Mouse (Mus musculus) midbrain, embryonic 12.5 days (tissue): ENCODE measurements around the gene Ccdc13. TPM values are rescaled to one million over a fixed set of nuclear protein-coding genes. Genes with fewer than 3 reads are reported as not detected.

Source experiments
- ATAC-seq: fragments of 200-750 bp; cut with Nextera tagmentation; 2 replicates; pipeline ENCODE4 v1.8.0; 2017; ENCODE audit warnings: low read depth, moderate TSS enrichment, moderate library complexity; ENCODE audit not compliant: low FRiP score
- H3K27ac ChIP-seq: fragments of 300-500 bp; sonication (generic); replicated peaks from 2 replicates; pipeline ENCODE4 v1.5.1; 2016; ENCODE audit warnings: mild to moderate bottlenecking
- H3K27me3 ChIP-seq: fragments of 300-500 bp; sonication (generic); 2 replicates; pipeline ENCODE4 v1.6.1; 2016; ENCODE audit warnings: mild to moderate bottlenecking
- H3K36me3 ChIP-seq: fragments of 300-500 bp; sonication (generic); 2 replicates; pipeline ENCODE4 v1.6.1; 2016
- H3K4me1 ChIP-seq: fragments of 300-500 bp; sonication (generic); 2 replicates; pipeline ENCODE4 v1.6.1; 2016
- H3K4me2 ChIP-seq: fragments of 300-500 bp; sonication (generic); replicated peaks from 2 replicates; pipeline ENCODE4 v1.6.1; 2016; ENCODE audit warnings: mild to moderate bottlenecking, moderate library complexity
- H3K4me3 ChIP-seq: fragments of 300-500 bp; sonication (generic); 2 replicates; pipeline ENCODE4 v1.5.1; 2016; ENCODE audit warnings: mild to moderate bottlenecking
- H3K9ac ChIP-seq: fragments of 300-500 bp; sonication (generic); replicated peaks from 2 replicates; pipeline ENCODE4 v1.6.1; 2016; ENCODE audit warnings: mild to moderate bottlenecking, moderate library complexity
- H3K9me3 ChIP-seq: fragments of 300-500 bp; sonication (generic); 2 replicates; pipeline ENCODE4 v1.6.1; 2016; ENCODE audit warnings: mild to moderate bottlenecking
- WGBS: fragments of 180-500 bp; shearing (Covaris S2); methylation state at CpG from one replicate; pipeline ENCODE4 v1.1.7; 2016; 5-methylcytosine and 5-hydroxymethylcytosine counted together
- polyA plus RNA-seq: library from polyadenylated mRNA; unstranded; fragments of >200 nt; fragmentation: Nextera tagmentation; extraction: Ambion mirVana; gene quantifications from 2 replicates; pipeline ENCODE4 v1.2.1, GENCODE M21; 2016

The Ccdc13 gene
- polyA plus RNA-seq, 1 experiment from 2014 or later: 3.2 TPM

DNA sequence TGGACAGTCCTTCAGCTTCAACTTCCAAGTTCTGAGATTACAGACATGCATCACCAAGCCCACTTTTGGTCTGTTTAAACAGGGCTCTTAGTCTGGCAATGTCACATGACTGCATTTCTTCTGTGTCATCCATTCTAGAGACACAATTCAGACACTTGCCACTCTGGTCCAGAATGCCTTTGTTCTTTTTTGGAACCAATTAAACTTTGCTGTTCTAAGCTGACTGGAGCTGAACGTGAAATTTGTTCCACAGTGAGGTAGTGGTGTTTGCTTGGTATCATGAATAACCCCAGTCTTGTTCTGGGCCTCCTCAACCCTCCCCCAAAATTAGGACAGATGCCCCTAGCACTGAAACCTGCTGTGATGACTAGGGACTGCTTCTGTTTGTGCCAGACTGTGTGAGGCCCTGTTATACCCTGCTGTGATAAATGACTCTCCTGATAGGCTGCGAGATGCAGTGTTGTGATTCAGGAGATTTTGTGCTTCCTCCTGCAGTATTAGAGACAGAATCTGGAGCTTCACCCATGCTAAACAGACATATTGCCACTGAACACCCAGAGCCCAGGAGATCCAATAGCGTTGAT is 26.3 kb upstream of the Ccdc13 start:
- ATAC-seq: no peak

DNA sequence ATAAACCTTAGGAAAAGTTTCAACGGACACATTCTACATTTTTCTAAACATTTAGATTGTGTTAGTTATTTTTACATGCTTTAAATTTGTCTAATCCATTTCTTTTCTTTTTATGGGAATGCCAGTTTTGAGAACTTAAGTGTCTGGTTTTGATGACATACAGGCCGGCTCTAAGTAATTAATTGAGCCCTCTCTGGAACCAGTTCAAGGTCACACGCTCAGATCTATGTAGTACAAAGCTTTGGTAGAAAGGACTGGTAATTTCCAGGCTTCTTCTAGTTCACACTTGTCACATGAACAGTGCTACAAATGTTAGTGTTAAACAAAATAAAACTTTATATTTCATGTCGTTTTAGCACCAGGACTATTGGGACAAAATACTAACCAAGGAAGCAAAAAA is 25.6 kb upstream of the Ccdc13 start:
- H3K9me3 ChIP-seq: no peaks in the 10 kb centered on the region
- 76% methylated on average over 4 of the region's 4 CpGs for WGBS
- H3K4me3 ChIP-seq: no peak overlapping the region
- H3K36me3 ChIP-seq: no peaks in the 10 kb centered on the region
- H3K4me2 ChIP-seq: no peak overlapping the region
- 0 out of 2 replicates have a peak, but pooled peaks cover 3% of the 10 kb centered on the region for H3K4me1 ChIP-seq
- H3K27me3 ChIP-seq: no peaks in the 10 kb centered on the region; the same call in 1 of the 2 replicates
- no peak overlapping the region for H3K9ac ChIP-seq
- no peak overlapping the region for H3K27ac ChIP-seq
- no peak for ATAC-seq

More for the DNA sequence above, 26.3 kb upstream of the Ccdc13 start:
- no peaks in the 10 kb centered on the region for H3K36me3 ChIP-seq
- no peak overlapping the region for H3K27ac ChIP-seq
- no peak overlapping the region for H3K4me2 ChIP-seq
- no peaks in the 10 kb centered on the region; the same call in 1 of the 2 replicates for H3K27me3 ChIP-seq
- no peaks in the 10 kb centered on the region for H3K9me3 ChIP-seq
- no peak overlapping the region for H3K9ac ChIP-seq
- no peak overlapping the region for H3K4me3 ChIP-seq
- WGBS: 55% methylated on average over 3 of the region's 3 CpGs
- H3K4me1 ChIP-seq: 0 out of 2 replicates have a peak, but pooled peaks cover 6% of the 10 kb centered on the region

DNA sequence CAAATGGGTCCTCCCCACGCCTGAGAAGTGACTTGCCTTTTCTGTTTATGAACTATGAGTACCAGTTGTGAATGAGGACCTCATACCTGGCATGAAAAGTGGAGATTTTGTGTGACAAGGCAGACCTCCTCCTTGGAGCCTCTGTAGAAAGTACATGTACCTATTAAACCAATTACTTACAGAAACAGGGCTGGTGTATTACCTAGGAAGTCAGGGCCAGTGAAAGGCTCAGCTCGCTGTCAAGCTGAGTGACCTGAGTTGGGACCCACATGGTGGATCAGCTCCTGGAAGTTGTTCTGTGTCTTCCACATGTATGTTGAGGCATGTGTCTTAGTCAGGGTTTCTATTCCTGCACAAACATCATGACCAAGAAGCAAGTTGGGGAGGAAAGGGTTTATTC is 21.7 kb upstream of the Ccdc13 start:
- no peak overlapping the region for H3K4me3 ChIP-seq
- no peak for ATAC-seq
- no peak overlapping the region for H3K4me2 ChIP-seq
- no peaks in the 10 kb centered on the region for H3K27me3 ChIP-seq
- no peak overlapping the region for H3K27ac ChIP-seq
- no peaks in the 10 kb centered on the region for H3K36me3 ChIP-seq
- H3K9ac ChIP-seq: no peak overlapping the region
- no peaks in the 10 kb centered on the region for H3K9me3 ChIP-seq
- WGBS: 87% methylated on average over 2 of the region's 2 CpGs
- peaks cover 9% of the 10 kb centered on the region for H3K4me1 ChIP-seq

DNA sequence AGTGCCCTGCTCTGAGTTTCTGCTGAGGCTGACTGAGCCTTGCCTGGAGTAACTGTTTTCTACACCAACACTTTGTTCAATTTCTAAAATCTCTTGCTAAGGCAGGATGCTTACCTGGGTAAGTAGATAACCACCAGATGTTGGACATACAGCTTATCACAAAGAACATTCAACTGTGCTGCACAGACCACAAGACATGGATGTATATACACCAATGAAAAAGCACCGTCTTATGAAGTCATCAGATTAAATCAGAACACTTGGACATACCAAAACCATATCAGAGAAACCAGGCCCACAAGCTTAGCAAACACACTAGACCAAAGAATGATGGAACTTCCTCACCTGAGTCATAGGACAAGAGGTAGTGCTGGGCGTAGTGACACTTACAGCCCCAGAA is 20.1 kb upstream of the Ccdc13 start:
- 95% methylated on average over 2 of the region's 2 CpGs for WGBS
- Histone ChIP-seq H3K9ac (no peak overlapping the region), H3K4me3 (no peak overlapping the region), H3K9me3 (no peaks in the 10 kb centered on the region), H3K27ac (no peak overlapping the region), H3K4me1 (peaks cover 9% of the 10 kb centered on the region), H3K36me3 (no peaks in the 10 kb centered on the region), H3K4me2 (no peak overlapping the region), H3K27me3 (no peaks in the 10 kb centered on the region)
- no peak for ATAC-seq

DNA sequence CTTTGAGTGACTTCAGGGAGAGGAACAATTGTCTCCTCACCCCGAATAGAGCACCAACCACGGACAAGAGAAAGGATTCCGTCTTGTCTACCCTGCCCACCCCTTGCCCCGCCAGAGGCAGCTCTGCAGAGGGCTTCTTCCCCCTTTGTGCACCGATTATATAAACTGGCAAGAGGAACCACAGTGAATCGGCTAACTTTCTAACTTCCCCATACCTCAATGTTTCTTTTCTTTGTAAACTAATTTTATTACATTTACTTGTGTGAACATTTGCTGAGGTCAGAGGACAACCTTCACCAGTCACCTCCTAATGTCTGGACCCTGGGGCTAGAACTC is 18.9 kb upstream of the Ccdc13 start, which contains the start of gene Higd1a:
Gene Higd1a, minus strand, starts transcription at position 210 of the 336 bp plus-strand sequence.
- 15% methylated on average over 6 of the region's 6 CpGs for WGBS
- no peak for ATAC-seq

DNA sequence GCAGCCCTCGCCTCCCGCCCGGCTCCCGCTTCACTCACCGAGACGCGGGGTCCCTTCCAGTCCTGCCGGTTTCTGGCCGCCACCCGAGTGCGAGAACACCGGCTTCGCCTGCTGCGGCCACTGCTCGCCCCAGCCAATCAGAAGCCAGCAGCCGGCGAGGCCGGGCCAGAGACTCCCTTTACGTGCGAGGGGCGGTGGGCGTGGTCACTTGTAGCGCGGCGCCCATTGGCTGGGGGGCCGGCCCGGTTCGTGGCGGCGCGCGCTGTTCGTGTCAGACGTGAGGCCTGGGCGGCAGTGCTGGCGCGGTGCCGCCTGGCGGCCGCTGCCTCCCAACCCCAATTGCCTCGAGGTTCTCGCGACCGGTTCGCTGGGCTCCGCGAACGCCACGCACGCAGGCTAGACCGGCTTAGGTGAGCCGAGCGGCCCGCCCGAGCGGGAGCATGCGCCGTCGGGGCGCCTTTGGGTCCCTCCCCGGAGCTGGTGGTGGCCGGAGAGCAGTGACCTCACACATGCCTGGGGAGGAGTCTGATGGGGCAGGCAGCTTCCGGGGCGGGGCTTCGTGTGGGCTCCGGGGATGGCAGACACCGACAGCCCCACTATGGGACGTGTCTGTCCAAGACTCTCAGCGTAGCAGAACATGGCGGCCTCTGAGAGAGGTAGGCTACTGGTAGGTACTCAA is 18.4 kb upstream of the Ccdc13 start:
- H3K9me3 ChIP-seq: no peaks in the 10 kb centered on the region
- H3K4me3 ChIP-seq: peak overlapping the region; percentile 84
- H3K27ac ChIP-seq: peak overlapping the region; percentile 96
- WGBS: 1% methylated on average over 70 of the region's 70 CpGs
- ATAC-seq: peak; percentile 98
- peak overlapping the region; percentile 82 for H3K9ac ChIP-seq
- peak overlapping the region; percentile 71 for H3K4me2 ChIP-seq
- no peaks in the 10 kb centered on the region for H3K36me3 ChIP-seq
- H3K27me3 ChIP-seq: no peaks in the 10 kb centered on the region
- peaks cover 9% of the 10 kb centered on the region for H3K4me1 ChIP-seq

More for the DNA sequence above, 18.9 kb upstream of the Ccdc13 start, which contains the start of gene Higd1a:
- Histone ChIP-seq H3K9ac (peak within 1 kb of the TSS; percentile 82), H3K27ac (peak within 1 kb of the TSS; percentile 96), H3K27me3 (no peaks in the 10 kb centered on the region), H3K9me3 (no peaks in the 10 kb centered on the region), H3K36me3 (no peaks in the 10 kb centered on the region), H3K4me3 (peak within 1 kb of the TSS; percentile 84), H3K4me2 (peak within 1 kb of the TSS; percentile 71), H3K4me1 (peaks cover 9% of the 10 kb centered on the region)

DNA sequence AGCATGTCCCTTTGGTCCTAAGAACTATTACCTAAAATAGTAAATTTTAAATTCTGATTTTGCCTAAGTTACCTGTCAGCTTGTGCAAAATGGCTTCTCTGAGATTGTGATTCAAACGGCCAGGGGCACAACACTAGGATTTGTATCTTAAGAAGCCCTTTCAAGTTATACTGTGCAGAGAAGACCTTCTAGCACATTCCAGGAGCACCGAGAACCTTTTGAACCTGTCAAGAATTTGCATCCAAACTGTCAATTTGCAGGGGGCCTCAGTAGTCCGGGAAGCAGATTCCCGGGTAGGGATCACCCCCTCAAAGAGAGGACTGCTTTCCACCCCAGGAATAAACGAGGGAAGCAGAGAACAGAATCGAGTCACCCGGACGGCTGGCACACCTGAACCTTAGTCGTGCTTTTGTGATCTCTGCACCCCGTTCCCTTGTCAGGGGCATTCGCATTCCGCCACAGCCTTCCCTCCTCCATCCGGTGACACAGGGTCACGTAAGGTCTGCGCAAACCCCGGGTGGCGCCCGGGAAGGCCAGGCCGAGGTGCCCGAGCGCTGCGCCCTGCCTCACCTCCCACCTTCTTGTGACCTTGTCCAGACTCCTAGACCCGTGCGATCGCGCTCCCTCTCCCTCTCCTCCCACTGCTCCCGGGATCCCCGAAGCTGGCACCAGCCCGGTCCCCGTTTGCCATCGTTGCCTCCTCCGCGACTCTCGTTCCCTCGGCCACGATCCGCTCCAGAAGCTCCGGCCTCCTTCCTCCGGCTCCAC is 17.6 kb upstream of the Ccdc13 start:
- Histone ChIP-seq H3K27ac (peak overlapping the region; percentile 96), H3K27me3 (no peaks in the 10 kb centered on the region), H3K4me1 (peaks cover 9% of the 10 kb centered on the region), H3K4me3 (peak overlapping the region; percentile 84), H3K9ac (peak overlapping the region; percentile 82), H3K9me3 (no peaks in the 10 kb centered on the region), H3K4me2 (peak overlapping the region; percentile 71), H3K36me3 (peaks cover 5% of the 10 kb centered on the region; the same call in 1 of the 2 replicates)
- 1% methylated on average over 39 of the region's 39 CpGs for WGBS
- no peak; the same call in 1 of the 2 replicates for ATAC-seq

DNA sequence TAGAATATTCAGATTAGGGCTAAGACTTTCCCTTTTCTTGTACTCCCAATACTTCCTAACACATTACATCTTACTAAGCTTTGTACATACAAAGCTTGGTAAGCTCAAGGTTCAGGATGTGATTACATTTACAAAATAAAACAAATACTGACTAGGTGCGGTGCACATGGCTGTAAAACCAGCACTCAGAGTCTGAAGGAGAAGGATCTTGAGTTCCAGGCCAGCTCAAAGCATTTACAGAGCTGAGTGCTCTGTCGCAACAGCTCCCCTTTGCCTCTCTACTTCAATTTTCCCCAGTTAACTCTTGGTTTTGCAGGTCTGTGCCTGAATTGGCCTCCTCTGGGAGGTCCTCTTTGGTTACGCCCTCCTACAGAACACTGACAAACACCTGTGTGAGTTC is 15.0 kb upstream of the Ccdc13 start:
- Histone ChIP-seq H3K4me3 (no peak overlapping the region), H3K4me1 (peaks cover 9% of the 10 kb centered on the region), H3K4me2 (no peak overlapping the region), H3K36me3 (peaks cover 28% of the 10 kb centered on the region), H3K9ac (no peak overlapping the region), H3K9me3 (no peaks in the 10 kb centered on the region), H3K27ac (no peak overlapping the region), H3K27me3 (no peaks in the 10 kb centered on the region)
- ATAC-seq: no peak
- 97% methylated on average over 3 of the region's 3 CpGs for WGBS

DNA sequence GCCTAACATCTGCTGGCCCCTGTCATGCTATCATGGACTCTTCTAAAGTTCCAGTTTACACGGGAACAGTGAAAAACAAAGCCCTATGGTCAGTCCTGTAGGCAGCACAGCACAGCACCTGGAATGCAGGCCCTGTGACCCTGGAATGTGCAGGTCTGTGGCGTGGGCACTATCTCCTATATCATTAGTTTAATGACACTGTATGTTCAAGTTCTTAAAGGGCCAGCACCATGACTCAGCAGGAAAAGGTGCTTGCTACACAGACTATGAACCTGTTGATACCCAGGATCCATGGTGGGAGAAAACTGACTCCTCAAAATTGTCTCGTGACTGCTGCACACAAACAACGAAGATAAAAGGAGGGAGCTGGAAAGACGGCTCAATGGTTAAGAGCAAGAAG is 8.6 kb upstream of the Ccdc13 start:
- H3K4me1 ChIP-seq: no peaks in the 10 kb centered on the region
- no peaks in the 10 kb centered on the region for H3K9me3 ChIP-seq
- WGBS: 89% methylated on average over 5 of the region's 5 CpGs
- ATAC-seq: no peak
- H3K9ac ChIP-seq: no peak overlapping the region
- H3K4me2 ChIP-seq: no peak overlapping the region
- no peak overlapping the region for H3K27ac ChIP-seq
- H3K27me3 ChIP-seq: no peaks in the 10 kb centered on the region
- H3K4me3 ChIP-seq: no peak overlapping the region
- H3K36me3 ChIP-seq: peaks cover 46% of the 10 kb centered on the region

DNA sequence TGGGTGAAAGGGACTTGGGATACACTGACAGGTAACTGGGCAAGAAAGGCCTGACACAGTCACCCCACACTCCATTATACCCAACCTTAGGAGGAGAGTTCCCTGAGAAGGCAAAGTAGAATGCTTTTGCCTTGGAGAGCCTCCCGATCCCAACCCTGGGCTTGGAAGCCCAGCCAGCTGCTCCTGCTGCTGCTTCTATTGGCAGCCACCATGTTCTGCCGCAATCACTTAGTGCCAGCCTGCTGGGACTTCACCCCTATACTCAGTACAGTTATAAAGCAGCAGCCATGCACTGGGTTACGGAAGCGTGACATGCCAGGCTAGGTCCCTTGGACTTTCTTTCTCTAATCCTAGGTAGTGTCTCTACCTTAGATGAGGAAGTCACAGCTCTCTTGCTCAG is 7.9 kb upstream of the Ccdc13 start:
- H3K27ac ChIP-seq: no peak overlapping the region
- H3K9me3 ChIP-seq: no peaks in the 10 kb centered on the region
- no peaks in the 10 kb centered on the region for H3K27me3 ChIP-seq
- no peak overlapping the region for H3K4me3 ChIP-seq
- ATAC-seq: no peak
- no peak overlapping the region for H3K4me2 ChIP-seq
- H3K4me1 ChIP-seq: no peaks in the 10 kb centered on the region
- H3K9ac ChIP-seq: no peak overlapping the region
- 97% methylated on average over 4 of the region's 4 CpGs for WGBS
- H3K36me3 ChIP-seq: peaks cover 44% of the 10 kb centered on the region

DNA sequence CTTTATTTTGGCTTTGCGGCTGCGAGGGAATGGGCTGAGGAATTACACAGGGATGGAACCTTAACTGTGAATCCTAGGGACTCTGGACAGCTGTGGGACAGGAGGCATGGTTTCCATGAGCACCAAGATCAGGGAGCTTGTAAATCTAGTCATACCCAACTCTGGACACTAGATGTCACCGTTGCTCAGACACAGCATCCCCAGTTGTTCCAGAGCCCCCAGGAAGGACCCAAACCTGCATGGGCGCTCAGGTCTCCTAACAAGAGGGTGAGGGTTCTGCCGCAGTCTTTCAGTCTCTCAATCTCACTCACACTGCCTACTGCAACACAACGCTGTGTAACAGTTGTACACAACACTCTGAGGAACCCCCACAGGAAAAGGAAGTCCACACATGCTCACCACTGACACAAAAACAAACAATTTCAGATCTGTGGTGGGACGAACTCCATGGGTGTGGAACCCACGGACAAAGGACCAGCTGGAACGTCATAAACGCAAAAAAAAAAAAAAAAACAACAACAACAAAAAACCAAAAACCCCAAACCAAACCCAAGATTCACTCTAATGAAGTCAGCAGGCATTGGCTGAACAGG is 7.4 kb upstream of the Ccdc13 start:
- 56% methylated on average over 10 of the region's 10 CpGs for WGBS
- no peak overlapping the region for H3K9ac ChIP-seq
- ATAC-seq: peak; percentile 23; the same call in 1 of the 2 replicates
- H3K4me3 ChIP-seq: no peak overlapping the region
- no peak overlapping the region for H3K27ac ChIP-seq
- no peaks in the 10 kb centered on the region for H3K4me1 ChIP-seq
- H3K36me3 ChIP-seq: peaks cover 38% of the 10 kb centered on the region
- no peaks in the 10 kb centered on the region; the same call in 1 of the 2 replicates for H3K27me3 ChIP-seq
- no peaks in the 10 kb centered on the region for H3K9me3 ChIP-seq
- no peak overlapping the region for H3K4me2 ChIP-seq
